Mouse (Mus musculus) lung, postnatal 25 days (tissue): ENCODE results near the gene Foxf1.

Source experiments
- DNase-seq: peaks from one replicate; pipeline ENCODE4 v3.0.0; 2022; ENCODE audit warnings: low spot score

Gene Foxf1

GRCm38 (mm10) chr8:121115136-121115535 is 30.9 kb downstream of the Foxf1 start:
- no peak for DNase-seq

GRCm38 (mm10) chr8:121115948-121116347 is 31.8 kb downstream of the Foxf1 start, which contains the start of gene Foxc2:
Gene Foxc2, plus strand, starts transcription at chr8:121116171.
- peak; percentile 90 for DNase-seq

- DNase-seq, result no peak
These were observed 32.5 kb downstream of the Foxf1 start for GRCm38 (mm10) chr8:121116591-121117185.

- DNase-seq, result no peak
These were observed 33.0 kb downstream of the Foxf1 start for GRCm38 (mm10) chr8:121117186-121117651.

- no peak for DNase-seq
These were observed 33.7 kb downstream of the Foxf1 start for GRCm38 (mm10) chr8:121117906-121118305.

- no peak for DNase-seq
These were observed 34.6 kb downstream of the Foxf1 start for GRCm38 (mm10) chr8:121118634-121119420.

GRCm38 (mm10) chr8:121119635-121120455 is 35.7 kb downstream of the Foxf1 start:
- DNase-seq, result no peak

- no peak for DNase-seq
These were observed 36.6 kb downstream of the Foxf1 start for GRCm38 (mm10) chr8:121120456-121121419.

- DNase-seq, result no peak
These were observed 37.5 kb downstream of the Foxf1 start for GRCm38 (mm10) chr8:121121704-121122103.

GRCm38 (mm10) chr8:121122368-121122767 is 38.2 kb downstream of the Foxf1 start:
- DNase-seq, result no peak

- no peak for DNase-seq
These were observed 38.9 kb downstream of the Foxf1 start for GRCm38 (mm10) chr8:121123113-121123512.

- DNase-seq, result no peak
These were observed 40.5 kb downstream of the Foxf1 start for GRCm38 (mm10) chr8:121124547-121125239.

- DNase-seq, result peak; percentile 64
These were observed 41.2 kb downstream of the Foxf1 start for GRCm38 (mm10) chr8:121125311-121125876.

GRCm38 (mm10) chr8:121126191-121126590 is 42.0 kb downstream of the Foxf1 start:
- DNase-seq, result no peak

- no peak for DNase-seq
These were observed 42.5 kb downstream of the Foxf1 start for GRCm38 (mm10) chr8:121126694-121127093.

GRCm38 (mm10) chr8:121127291-121127701 is 43.1 kb downstream of the Foxf1 start:
- peak; percentile 66 for DNase-seq

GRCm38 (mm10) chr8:121127756-121128375 is 43.7 kb downstream of the Foxf1 start, which contains the start of gene Foxl1:
Gene Foxl1, plus strand, starts transcription at chr8:121127940.
- DNase-seq, result no peak

GRCm38 (mm10) chr8:121128531-121129264 is 44.5 kb downstream of the Foxf1 start:
- DNase-seq, result no peak
